Mouse (Mus musculus) megakaryocyte, embryonic 14.5 days (primary cell): ENCODE data around the gene Kcnq2.

Experiments used
- FLI1 ChIP-seq: IDR thresholded peaks from 2 replicates; pipeline ENCODE4 v1.6.1; 2012; ENCODE audit warnings: low read length, inconsistent platforms, mixed read lengths
- GATA1 ChIP-seq: IDR thresholded peaks from 3 replicates; pipeline ENCODE4 v1.6.1; 2012; ENCODE audit warnings: mixed read lengths, low read length, inconsistent platforms, borderline replicate concordance

DNA sequence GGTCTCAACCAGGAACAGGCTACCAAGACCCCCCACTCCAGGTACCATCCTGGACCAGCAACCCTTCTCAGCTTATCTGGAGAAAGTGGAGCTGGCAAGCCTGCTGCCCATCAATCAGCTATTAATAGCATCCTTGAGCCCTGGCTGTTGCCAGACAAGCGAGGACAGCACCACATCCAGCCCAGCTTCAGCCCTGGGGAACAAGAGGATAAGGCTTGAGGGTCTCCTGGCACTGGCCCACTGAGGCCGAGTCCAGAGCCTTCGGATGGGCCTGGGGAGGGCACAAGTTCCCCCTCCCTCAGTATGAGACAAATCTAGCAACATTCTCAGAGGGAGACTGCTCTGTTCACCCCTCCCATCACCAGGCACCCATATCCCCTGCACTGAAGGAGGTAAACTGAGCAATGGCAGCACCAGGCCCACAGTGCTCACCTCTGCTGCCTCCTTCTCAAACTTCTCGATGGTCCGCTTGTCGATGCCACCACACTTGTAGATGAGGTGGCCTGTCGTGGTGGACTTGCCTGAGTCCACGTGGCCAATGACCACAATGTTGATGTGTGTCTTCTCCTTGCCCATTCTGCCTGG is 19.8 kb upstream of the Kcnq2 start:
- TF ChIP-seq GATA1 (no peak), FLI1 (no peak)
